Mouse (Mus musculus) gastrocnemius, postnatal 36 days (tissue): ENCODE measurements at regions not wholly inside any gene's neighbourhood (a gene's known extent, or its start where the extent isn't known, plus 50 kb on each side); places are given as distances from the start of the nearest gene placed in this dataset.
"Not testable (repeated sequence)": the region's sequence is repeated elsewhere in the genome, so short reads cannot be mapped to it uniquely, and the experiment has no call there.

ENCODE experiments used
- DNase-seq, 2 experiments: peaks; one replicate each; pipeline ENCODE4 v3.0.0; 2022
- intact Hi-C: fragments of 180-260 bp; cut with DNase I; formaldehyde crosslinking; loops from one replicate; pipeline ENCODE4 v1.15.1; 2025

DNA sequence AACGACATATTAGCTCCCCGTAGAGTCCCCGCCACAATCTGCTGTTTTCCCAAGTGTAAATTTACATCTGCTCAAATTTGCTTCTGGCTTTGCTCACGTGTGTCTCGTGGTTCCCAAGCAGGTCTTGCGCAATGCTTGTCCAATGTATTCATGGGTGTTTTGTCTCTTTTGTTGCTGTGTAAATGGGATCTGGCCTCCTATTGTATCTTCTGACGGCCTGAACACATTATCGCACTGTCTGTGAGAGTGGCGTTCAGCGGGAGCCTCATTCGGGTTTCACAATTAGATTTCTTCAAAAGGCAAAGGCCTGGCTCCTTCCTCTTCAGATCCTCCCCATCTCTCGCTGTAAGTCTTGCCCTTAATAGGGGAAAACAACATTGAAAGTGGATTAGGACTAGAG is 274.5 kb downstream of the Fam19a5 start:
- intact Hi-C loops = no loop called here

DNA sequence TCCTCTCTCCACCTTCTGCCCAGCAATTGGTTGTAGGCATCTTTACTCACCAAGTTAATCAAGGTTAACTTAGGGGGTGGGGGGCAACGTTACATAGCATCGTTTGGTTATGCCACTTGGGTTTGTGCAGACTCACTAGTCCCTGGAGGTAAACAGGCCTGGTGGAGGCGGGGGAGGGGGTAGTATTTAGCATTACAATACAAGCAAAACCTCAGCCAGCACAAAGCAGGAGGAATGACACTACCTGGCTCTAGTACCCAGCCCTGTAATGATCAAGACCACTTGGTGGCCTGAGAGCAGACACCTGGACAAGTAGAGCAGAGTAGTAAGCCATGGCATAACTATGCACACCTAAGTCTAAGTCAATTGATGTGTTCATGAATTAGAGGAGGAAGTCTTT is 298.0 kb downstream of the Fam19a5 start:
- intact Hi-C loops = no loop called here
- no peak for DNase-seq

More for the DNA sequence above, 274.5 kb downstream of the Fam19a5 start:
- DNase-seq = no peak

DNA sequence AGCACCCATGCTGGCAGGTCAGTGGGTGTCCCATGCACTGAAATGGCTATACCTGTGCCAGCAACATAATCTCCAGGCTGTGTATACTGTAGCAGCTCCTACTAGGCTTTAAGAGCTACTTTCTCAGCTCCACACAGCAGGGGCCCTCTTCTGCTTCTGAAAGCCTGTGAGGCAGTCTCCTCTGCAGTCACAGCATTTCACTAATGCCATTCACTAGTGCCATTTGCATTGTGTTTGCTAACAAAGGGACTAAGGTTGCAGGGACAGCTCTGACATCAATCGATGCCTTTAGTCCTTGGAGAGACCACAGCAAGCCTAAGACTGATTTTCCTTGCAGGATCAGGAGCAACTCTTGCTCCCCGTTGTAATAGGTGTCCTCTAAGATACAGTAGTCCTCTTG is 315.0 kb downstream of the Fam19a5 start:
- DNase-seq = no peak
- intact Hi-C loops = no loop called here

DNA sequence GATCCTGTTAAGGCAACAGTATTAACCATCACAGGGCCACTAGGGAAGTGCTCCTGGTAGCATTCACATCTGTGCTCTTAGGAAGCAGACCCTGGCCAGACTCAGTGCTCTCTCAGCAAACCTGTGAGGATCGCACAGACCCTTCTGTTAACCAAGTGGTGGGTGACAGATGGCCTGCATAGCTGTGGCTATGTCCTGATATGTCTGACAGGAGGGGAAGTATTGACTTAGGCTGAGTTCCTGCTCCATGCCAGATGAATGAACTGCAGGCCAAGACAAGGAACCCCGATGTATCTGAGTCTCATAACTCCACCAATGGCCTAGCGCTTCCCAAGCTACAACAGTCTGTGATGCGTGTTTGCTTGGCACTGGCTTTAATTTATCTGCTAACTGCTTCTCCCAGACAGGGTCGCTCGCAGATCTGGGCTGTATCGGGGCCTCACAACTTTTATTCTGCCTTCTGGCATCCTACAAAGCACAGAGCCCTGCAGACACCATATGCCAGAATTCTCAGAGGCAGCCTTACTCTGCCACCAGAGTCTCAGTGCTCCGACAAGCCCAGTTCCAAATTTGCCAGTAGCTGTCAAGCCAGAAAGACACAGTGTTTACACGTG is 332.3 kb downstream of the Fam19a5 start:
- no peak for DNase-seq
- intact Hi-C loops = no loop called here

DNA sequence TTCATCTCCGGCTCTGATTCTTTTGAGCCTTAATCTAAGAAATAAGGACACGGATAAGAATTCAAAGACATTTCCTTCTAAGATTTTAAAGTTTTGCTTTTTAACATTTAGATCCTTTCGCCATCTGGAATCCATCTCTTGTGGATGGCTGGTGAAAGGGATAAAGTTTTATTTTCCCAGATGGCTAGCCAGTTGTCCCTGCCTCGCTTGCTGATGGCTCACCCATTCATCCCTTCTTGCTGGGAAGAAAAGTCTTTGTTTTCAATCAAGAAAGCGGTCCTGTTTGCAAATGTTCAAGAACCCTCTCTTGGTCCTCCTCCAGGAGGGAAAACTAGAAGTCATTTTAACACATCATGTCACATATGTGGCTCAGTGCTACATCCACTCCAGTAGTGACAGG is 346.8 kb downstream of the Fam19a5 start:
- DNase-seq = no peak
- intact Hi-C loops = no loop called here

DNA sequence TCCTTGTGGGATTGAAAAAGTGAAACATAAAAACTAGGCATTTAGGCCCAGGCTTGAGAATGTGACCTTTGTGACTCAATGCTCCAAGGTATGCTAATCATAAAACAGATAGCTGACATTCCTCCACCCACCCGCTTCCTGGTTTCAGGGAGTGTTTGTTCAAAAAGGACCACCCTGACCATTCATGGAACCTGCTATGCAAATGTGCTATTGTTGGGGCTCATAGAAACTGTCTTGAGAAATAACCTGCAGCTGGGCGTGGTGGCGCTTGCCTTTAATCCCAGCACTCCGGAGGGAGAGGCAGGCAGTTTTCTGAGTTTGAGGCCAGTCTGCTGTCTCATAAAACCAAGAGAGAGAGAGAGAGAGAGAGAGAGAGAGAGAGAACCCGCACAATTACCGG is 350.8 kb downstream of the Fam19a5 start:
- intact Hi-C loops, DNase-seq: not testable (repeated sequence)

DNA sequence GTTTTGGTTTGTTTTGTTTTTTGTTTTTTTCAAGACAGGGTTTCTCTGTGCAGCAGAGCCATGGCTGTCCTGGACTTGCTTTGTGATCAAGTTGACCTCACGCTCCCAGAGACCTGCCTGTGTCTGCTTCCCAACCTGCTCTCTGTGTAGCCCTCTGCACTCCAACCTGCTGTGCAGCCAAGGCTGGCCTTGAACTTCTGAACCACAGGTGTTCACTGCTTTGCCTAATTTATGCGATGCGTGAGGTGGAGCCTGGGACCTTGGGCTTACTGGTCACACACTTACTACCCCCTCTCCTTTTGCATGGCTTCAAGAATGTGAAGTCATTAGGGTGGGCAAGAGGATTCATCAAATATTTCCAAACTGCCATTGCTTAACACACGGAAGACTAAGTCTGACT is 354.6 kb downstream of the Fam19a5 start:
- intact Hi-C loops = no loop called here
- DNase-seq = no peak

DNA sequence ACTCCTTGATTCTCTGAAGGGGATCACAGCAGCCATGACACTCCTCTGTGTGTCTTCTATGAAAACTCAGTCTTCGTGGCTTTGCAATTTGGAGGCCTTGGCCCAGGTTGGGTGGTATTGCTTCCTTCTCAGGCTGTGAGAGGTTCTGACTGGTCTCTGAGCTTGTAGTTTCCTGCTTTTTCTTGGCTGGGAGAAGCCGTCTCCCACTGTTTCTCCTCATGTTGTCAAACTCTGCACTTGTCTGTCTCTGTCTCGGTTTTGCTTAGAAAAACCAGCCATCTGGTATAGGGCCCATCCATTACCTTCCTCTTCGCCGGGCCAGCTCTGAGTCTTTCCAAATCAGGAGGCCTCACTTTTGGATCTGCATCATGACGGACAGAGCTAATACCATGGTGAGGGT is 360.3 kb downstream of the Fam19a5 start:
- intact Hi-C loops = no loop called here

DNA sequence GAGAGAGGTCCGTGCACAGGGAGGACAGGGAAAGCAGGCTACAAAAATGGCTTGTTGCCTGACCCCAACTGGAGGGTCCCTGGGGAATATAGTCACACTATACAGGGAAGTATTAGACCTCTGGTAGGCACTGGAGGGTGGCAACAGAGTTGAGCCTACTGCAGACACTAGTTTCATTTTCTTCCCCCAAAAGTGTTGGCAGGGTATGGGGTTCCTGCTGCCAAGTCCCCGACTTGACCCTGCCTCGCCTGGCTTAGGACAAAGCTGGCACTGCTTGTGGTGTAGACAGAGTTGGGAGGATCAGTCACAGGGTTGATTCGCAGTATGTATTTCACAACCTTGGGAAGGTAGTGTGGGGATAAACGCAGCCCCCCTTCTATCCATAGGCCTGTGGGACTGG is 362.2 kb downstream of the Fam19a5 start:
- intact Hi-C loops = no loop called here

More for the DNA sequence above, 360.3 kb downstream of the Fam19a5 start:
- DNase-seq = no peak

DNA sequence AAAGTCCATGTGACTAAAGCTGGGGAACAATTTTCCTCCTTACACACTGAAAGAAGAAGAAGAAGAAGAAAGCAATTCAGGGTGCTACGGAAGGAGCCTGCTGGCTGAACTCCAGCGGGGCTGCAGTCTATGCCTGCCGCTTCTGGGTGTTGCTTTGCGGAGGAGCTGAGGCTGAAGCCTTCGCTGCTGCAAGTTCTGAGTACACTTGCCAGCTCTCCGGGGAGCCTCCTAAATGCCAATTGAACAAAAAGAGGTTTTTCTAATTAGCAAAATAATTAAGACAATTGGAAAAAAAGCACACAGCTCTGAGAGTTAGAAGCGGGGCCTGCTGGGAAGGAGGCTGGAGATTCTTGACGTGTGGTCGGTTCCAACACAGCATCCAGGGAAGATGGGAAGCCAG is 378.0 kb downstream of the Fam19a5 start:
- DNase-seq = no peak
- intact Hi-C loops = no loop called here

More for the DNA sequence above, 362.2 kb downstream of the Fam19a5 start:
- DNase-seq = no peak

DNA sequence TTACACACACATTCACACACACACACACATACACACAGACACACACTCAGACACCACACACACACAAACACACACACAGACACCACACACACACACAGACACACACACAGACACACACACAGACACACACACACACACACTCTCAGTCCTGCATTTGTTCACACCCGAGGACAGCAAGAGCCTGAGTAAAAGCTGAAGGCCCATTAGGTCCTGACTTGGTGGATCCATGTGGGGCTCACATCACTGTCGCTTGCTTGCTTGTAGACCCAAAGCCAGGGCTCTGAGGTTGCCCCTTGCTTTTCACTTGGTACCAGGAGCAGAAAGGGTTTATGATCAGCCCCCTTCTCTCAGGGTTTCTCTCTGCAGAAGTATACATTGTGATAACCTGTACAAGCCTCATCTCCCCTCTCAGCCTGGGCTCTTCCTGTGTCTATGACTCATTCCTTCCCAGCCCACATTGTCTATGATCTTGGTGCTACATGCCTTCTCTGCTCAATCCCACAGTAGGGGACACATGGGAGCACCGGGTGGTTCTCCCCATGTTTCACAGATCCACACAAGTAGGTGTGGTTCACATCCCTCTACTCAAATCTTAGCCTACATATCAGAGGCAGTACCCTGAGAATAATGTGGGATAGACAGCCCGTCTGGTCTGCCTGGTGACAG is 378.8 kb downstream of the Fam19a5 start:
- DNase-seq = no peak
- intact Hi-C loops = no loop called here

DNA sequence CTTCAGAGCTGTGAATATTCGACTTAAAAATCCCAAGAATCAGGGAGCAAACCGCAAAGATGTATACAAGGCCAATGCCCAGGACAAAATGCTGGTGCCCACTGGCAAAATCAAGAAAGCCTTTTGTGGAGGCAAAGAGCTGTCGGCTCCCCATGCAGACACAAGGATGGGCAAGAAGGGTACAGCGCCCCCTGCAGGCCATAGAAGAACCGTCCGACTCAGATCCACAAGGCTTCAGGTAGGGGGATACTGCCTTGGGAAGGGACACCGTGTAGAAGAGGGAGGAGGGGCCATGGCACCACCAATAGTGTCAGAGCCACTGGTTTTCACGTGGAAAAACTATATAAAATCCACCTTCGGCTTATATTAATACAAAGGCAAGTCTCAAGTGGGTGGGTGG is 379.8 kb downstream of the Fam19a5 start:
- intact Hi-C loops = no loop called here
- no peak for DNase-seq

DNA sequence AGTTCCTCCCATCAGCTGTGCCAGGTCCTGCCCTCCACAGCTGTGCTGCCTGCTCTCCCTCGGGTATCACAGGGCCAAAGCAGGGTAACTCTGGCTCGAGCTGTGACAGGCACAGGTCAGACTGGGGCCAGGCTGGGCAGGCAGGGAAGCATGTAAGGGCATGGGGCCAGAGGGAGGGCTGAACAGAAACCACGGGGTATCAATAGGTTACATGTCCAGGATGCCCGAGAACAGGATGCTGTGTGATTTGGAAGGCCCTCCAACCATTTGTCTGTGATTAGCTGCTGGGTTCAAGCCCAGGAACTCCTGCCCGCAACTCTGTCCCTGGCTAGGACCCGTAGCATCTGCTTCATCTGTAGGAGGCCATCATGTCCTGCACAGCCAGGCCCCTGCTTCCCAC is 391.9 kb downstream of the Fam19a5 start:
- intact Hi-C loops = no loop called here
- no peak for DNase-seq

DNA sequence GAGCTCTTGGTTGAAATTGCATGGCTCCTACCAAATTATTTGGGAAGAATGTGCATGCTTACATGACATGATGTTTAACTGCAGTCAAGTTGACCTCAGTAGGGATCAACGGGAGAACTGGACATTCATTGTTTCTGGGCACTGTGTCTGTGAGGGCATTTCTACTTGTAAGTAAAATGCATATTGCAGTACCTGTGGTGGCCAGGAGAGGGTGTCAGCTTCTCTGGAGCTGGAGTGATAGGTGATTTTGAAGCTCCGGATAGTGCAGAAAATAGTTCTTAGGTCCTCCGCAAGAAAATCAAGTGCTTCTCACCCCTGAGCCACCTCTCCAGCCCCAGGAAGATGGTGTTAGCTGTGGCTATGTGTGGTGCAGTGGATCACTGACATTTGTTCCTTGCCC is 396.7 kb downstream of the Fam19a5 start:
- intact Hi-C loops = no loop called here
- DNase-seq = no peak

DNA sequence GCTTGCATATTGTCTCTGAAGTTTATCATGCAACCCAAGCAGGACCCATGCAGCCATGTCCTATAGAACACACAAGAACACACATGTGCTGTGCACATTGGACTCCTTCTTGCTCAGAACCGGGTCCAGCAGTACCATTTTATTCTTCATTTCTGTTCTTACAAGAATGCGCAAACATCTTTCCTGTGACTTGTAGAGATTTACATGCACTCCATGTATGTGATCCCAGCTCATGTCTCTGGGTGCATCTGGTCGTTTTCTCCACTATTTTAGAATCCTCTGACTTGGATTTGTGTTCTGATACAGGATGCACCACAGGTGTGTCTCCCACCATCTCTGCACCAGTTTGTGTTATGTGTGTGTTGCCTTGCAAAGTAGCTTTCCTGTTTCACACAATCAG is 408.4 kb downstream of the Fam19a5 start:
- no peak for DNase-seq
- intact Hi-C loops = no loop called here

DNA sequence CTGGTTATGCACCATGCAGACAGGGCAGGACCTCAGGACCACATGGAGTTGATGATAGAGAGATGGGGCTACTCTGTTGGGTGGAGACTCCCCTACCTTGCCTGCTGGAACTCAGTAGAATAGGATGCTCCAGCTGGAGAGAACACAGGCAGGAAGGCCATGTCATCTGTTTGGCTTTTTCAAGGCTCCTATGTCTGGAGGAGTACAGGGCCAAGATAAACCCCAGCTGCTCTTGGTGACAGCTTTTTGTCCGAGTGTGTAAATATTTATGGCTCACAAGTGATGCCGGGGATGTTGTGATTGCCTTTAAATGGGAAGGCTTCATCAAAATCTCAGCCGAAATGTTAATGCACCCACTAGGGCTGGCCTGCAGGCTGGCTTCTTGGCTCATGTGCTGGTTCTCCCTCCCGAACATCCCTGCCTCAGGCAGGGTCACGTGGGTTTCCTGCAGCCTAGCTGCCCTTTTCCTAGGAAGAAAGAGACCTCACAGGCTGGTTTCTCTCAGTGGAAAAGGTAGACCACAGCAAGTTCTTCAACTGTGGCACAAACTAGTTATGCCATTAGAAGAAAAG is 411.7 kb downstream of the Fam19a5 start:
- intact Hi-C loops = no loop called here
- no peak for DNase-seq

DNA sequence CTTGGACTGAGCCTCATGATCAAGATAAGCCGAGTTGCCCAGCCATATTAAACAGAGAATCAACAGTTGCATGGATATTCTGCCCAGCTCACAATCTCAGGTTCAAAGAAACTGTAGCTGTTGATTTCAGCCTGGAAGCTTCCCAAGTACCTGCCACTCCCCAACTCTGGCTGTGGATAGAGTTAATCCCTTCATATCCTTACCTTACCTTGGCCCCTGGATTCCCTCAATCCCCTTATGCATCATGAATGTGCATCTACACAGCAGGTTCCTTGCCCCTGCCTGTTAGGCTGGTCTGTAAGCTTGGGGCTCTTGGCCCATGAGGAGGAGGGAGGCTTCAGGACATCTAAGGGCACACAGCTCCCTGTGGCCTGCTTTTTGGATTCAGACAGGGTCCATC is 414.8 kb downstream of the Fam19a5 start:
- intact Hi-C loops = no loop called here

DNA sequence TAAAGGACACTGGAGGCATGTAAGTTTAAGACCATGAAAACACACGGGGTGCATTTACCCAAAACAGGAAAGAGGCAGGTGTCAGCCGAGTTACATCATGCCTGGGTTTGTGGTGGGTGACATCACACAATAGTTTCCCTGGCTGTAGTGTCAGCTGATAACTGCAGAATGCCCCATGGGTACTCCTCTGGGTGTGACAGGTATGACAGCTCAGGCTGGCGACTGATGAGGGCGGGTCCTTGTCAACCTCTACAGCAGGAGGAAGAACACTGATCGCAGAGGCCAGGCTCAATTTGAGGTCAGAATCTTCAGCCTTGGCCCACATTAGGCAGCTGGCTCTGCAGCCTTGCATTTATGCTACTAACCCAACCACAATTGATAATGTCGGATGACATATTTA is 428.5 kb downstream of the Fam19a5 start:
- no peak for DNase-seq
- intact Hi-C loops = no loop called here

More for the DNA sequence above, 414.8 kb downstream of the Fam19a5 start:
- DNase-seq = no peak

DNA sequence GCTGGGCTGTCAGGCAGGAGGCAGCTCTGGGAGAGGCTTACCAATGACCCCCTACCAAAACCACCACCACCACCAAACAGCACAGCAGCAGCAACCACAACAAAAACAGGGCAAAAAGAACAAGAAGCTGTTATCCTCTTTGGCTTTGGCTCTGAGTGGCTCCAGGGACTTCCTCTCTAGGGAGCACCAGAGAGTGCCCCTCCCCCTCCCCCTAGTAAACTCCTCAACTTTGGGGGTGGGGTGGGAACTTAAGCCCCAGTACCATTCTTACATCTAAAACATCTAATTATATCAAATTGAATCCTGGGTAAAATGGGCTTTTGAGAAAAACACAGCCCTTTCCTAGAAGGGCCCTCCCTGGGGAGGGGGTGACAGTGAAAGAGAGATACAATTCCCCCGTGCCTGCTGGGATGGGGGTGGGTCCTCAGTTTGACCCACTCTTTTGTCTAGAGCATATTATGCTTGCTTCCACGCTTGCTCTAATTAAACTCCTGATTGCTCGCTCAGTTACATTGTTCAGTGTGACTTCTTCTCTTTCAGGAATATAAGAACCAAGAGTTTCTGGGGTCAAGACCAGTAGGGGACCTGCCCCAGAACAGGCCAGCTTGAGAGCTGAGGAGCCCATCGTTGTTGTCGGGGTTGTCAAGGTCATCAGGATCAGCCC is 443.4 kb downstream of the Fam19a5 start:
- DNase-seq = no peak
- intact Hi-C loops = no loop called here

DNA sequence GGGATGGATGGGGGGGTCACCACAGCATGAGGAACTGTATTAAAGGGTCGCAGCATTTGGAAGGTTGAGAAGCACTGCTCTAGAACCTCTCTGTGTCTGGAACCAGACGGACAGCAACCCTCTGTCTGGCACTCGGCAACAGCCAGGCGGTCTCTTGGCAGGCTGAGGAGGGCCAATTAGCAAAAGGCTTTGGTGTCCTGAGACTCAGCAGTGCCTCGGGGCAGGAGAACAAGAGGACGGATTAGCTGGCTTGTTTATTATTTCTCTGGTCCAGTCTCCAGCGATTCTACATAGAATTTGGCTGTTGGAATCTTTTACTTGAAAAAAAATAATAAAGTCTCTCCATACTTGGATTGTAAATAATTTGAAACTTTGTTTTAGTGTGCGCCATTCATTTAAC is 450.4 kb downstream of the Fam19a5 start:
- intact Hi-C loops = no loop called here
- DNase-seq = no peak

DNA sequence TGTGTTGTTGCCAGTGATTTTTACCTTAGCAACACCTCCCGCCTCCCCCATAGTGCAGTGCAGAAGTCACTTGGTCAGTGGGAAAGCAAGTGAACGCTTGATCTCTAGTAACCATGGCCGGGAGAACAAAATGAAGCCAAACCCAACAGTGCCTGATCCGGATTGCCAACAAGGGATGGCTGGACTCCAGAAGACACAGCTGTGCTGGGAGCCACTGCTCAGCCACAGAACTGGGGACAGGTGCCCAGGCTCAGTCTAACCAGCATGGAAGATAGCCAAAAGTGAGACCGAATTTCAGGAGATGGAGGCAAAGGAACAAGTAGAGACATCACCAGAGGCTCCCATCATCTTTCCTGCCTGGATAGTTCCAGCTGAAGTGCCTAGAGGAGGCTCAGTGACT is 473.0 kb downstream of the Fam19a5 start:
- DNase-seq = no peak
- intact Hi-C loops = no loop called here

DNA sequence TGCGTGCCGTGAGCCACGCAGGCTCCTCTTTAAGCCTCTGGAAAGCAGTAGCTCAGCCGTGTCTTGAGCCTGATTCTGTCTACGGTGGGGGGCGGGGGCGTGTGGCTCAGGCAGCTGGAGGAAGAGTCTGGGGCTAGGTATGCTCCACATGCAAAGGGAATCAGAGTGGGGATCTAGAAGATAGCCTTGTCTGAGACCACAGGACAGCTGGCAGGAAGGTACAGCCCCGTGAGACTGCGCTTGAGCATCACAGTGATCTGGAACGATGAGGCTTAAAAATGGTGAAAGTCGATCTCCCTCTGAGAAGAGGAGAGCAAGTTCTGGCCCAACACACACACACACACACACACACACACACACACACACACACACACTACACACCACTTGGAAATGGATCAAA is 488.7 kb downstream of the Fam19a5 start:
- intact Hi-C loops = no loop called here
- no peak for DNase-seq
